Mouse (Mus musculus): Measurements from ENCODE around the gene Prdm10. TPM values are rescaled to one million over a fixed set of nuclear protein-coding genes. Genes with fewer than 3 reads are reported as not detected.

Prdm10 gene
- total RNA-seq, 2 experiments from 2014 or later, result 26.0 to 27.0 TPM

- peak; percentile 82 for DNase-seq
- intact Hi-C loops (cut with DNase I), result loop anchor here (2.0 to 5.0 kb wide), 2 partner anchors 182 to 198 kb away; no protein-coding TSS in a partner anchor
Observed at GRCm38 (mm10) chr9:31348915-31349314, 68.6 kb downstream of the Prdm10 start.

GRCm38 (mm10) chr9:31352716-31353115 lies 72.4 kb downstream of the Prdm10 start:
- no peak for DNase-seq
- intact Hi-C loops (cut with DNase I), result no loop called here

GRCm38 (mm10) chr9:31353518-31353917 lies 73.2 kb downstream of the Prdm10 start:
- intact Hi-C loops (cut with DNase I), result no loop called here

GRCm38 (mm10) chr9:31354051-31354450 lies 73.7 kb downstream of the Prdm10 start:
- intact Hi-C loops (cut with DNase I), result no loop called here

More at GRCm38 (mm10) chr9:31353518-31353917, 73.2 kb downstream of the Prdm10 start:
- no peak for DNase-seq

GRCm38 (mm10) chr9:31363698-31364609 lies 83.6 kb downstream of the Prdm10 start:
- intact Hi-C loops (cut with DNase I), result no loop called here
- DNase-seq, result no peak

More at GRCm38 (mm10) chr9:31354051-31354450, 73.7 kb downstream of the Prdm10 start:
- no peak for DNase-seq

GRCm38 (mm10) chr9:31365086-31365485 lies 84.7 kb downstream of the Prdm10 start:
- no peak for DNase-seq
- intact Hi-C loops (cut with DNase I), result no loop called here

GRCm38 (mm10) chr9:31371740-31372139 lies 91.4 kb downstream of the Prdm10 start:
- intact Hi-C loops (cut with DNase I), result no loop called here
- no peak for DNase-seq

- intact Hi-C loops (cut with DNase I), result no loop called here
- DNase-seq, result no peak
Observed at GRCm38 (mm10) chr9:31376661-31377060, 96.3 kb downstream of the Prdm10 start.

GRCm38 (mm10) chr9:31384786-31385499 lies 104.6 kb downstream of the Prdm10 start:
- intact Hi-C loops (cut with DNase I), result no loop called here
- DNase-seq, result no peak

- intact Hi-C loops (cut with DNase I), result no loop called here
- no peak for DNase-seq
Observed at GRCm38 (mm10) chr9:31385500-31385869, 105.1 kb downstream of the Prdm10 start.

- intact Hi-C loops (cut with DNase I), result no loop called here
- DNase-seq, result peak; percentile 96
Observed at GRCm38 (mm10) chr9:31385947-31386354, 105.6 kb downstream of the Prdm10 start, which contains the start of gene Nfrkb. Gene Nfrkb, plus strand, starts transcription at chr9:31386192.

GRCm38 (mm10) chr9:31386368-31387180 lies 106.2 kb downstream of the Prdm10 start:
- DNase-seq, result no peak

GRCm38 (mm10) chr9:31387206-31387605 lies 106.9 kb downstream of the Prdm10 start:
- intact Hi-C loops (cut with DNase I), result no loop called here
- no peak for DNase-seq

More at GRCm38 (mm10) chr9:31386368-31387180, 106.2 kb downstream of the Prdm10 start:
- intact Hi-C loops (cut with DNase I), result no loop called here

- DNase-seq, result peak; percentile 74
- intact Hi-C loops (cut with DNase I), result no loop called here
Observed at GRCm38 (mm10) chr9:31400441-31400840, 120.1 kb downstream of the Prdm10 start.

- no peak for DNase-seq
- intact Hi-C loops (cut with DNase I), result no loop called here
Observed at GRCm38 (mm10) chr9:31404311-31404710, 124.0 kb downstream of the Prdm10 start.

- intact Hi-C loops (cut with DNase I), result no loop called here
- no peak for DNase-seq
Observed at GRCm38 (mm10) chr9:31405217-31405616, 124.9 kb downstream of the Prdm10 start.

- no peak for DNase-seq
- intact Hi-C loops (cut with DNase I), result loop anchor here (5.0 kb wide), 1 partner anchor 130 kb away; no protein-coding TSS in a partner anchor
Observed at GRCm38 (mm10) chr9:31412165-31412564, 131.8 kb downstream of the Prdm10 start.

GRCm38 (mm10) chr9:31418821-31419220 lies 138.5 kb downstream of the Prdm10 start:
- intact Hi-C loops (cut with DNase I), result no loop called here
- DNase-seq, result no peak

- intact Hi-C loops (cut with DNase I), result no loop called here
- no peak for DNase-seq
Observed at GRCm38 (mm10) chr9:31422143-31422542, 141.8 kb downstream of the Prdm10 start.

- intact Hi-C loops (cut with DNase I), result no loop called here
- no peak for DNase-seq
Observed at GRCm38 (mm10) chr9:31428971-31429370, 148.6 kb downstream of the Prdm10 start.

- intact Hi-C loops (cut with DNase I), result no loop called here
- DNase-seq, result no peak
Observed at GRCm38 (mm10) chr9:31430011-31430410, 149.7 kb downstream of the Prdm10 start.

Data from left cerebral cortex, postnatal 4 days (tissue).